Mouse (Mus musculus) frontal cortex, adult 2 months (tissue): ENCODE measurements around the gene Vps37c. TPM values are rescaled to one million over a fixed set of nuclear protein-coding genes. Genes with fewer than 3 reads are reported as not detected.
A peak's percentile ranks its signal among the peaks of the same experiment; 100 is the strongest.

Source experiments
- DNase-seq, 2 experiments: peaks; one replicate each; pipeline ENCODE4 v3.0.0; 2022; ENCODE audit warnings: low spot score in 1 of 2; ENCODE audit errors: extremely low spot score in 1 of 2
- polyA plus RNA-seq: library from polyadenylated mRNA; depleted of rRNA; stranded (reverse); fragments of >200 nt; gene quantifications from 2 replicates; pipeline ENCODE4 v1.2.3, GENCODE M21; 2012

Gene Vps37c
- polyA plus RNA-seq, 1 experiment = 22.6 TPM

DNA sequence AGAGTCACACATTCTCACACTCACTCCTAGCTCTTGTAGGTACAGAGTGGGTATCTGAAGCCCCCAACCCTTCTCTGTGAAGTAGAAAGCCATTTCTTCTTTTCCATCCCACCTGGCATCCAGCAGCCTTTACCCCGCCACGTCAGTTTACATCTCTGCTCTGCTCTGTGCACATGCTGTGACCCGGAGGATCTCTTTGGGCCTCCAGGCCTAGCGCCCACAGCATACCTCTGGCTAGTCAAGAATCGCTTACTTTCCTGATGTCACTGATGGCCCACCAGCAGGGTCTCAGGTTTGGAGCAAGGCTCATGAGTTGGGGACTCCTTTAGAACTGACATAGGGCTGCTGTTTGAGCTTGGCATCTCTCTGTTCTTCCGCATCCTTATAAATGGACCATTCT lies 49.5 kb downstream of the Vps37c start:
- no peak for DNase-seq

DNA sequence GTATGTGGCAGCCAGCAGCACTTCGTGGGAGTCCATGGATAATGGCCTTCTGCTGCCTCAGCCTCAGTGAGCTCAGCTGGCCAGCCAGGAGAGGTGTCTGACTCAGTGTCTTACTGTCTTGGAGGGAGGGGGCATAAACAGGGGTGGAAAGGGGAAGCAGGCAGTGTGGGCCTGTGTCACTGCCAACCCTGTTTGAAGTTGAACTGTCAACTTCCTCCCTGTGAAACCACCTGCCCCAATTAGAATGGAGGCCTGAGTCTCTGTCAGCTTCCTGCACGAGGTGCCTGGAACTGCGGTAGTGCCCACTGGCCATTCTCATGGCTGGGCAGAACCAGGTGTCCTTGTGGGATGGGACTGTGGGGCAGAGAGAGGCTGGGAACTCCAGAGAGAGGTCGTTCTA lies 50.3 kb downstream of the Vps37c start, which contains the start of gene Cd5:
Cd5 (minus strand) TSS at position 192 of the 400 bp plus-strand sequence.
- DNase-seq = no peak

DNA sequence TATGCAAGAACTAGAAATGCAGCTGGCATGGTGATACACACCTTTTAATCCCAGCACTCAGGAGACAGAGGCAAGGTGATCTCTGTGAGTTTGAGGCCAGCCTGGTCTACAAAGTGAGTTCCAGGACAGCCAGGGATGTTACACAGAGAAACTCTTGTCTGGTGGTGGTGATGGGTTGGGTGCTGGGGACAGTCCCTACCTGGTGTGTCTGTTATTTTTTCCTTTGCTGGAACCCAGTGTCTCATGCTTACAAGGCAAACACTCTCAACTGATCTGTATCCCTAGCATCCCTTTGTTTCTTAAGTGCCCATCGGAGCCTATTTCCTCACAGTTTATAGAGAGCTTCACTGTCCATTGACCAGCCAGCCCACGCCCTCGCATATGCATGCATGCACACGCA lies 51.4 kb downstream of the Vps37c start:
- DNase-seq = no peak

DNA sequence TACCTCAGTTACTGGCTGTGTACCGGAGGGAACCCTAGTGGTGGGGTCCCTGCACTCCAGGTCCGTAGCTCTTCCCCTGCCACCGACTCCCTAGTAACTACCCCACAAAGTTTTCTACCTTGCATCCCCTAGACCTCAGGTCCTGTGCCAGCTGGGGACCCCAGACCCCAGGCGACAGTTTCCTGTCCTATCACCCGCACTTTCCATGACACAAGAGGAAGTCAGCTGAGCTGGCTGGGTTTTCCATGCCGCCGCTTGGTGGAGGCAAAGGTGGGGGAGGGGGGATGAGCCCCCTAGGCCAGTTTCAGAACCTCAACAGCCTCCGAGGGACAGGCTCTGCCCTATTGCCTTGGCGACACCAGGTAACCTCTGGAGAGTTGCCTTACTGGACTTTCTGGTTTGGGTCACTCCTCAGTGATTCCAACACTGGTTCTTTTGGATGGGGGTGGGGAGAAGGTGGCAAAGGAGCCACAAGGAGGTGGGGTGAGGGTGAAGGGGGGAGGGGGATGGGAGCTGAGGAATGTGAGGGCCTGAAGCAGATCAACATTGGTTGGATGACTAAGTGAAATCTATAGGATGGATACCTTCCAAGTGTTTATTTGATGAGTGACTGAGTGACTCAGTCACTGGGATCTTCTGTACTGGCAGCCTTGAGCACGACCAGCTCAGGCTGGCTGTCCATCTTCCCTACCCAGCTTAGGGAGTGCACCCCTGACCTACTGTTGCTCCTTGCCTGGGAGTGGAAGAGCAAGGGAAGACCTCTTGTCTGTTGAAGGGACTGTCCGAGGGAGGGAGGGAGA lies 52.3 kb downstream of the Vps37c start:
- DNase-seq = no peak

DNA sequence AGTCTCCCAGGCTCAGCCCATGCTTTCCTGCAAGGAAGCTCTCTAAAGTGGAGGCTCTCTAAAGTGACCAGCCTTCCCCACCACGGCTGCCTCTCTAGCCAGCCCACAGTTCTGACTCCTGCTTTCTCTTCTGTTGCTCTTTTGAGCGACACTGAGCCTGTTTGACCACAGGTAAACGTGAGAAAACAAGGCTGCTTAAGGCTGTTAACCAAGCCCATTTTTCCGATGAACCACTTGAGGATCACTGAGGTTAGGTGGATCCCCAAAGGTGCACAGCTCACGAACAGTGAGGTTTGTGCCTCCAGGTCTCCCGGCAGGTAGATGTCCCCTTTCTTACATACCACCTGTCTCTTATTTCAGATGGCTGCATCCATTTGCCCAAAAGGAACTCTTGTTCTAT lies 53.6 kb downstream of the Vps37c start:
- DNase-seq = no peak

DNA sequence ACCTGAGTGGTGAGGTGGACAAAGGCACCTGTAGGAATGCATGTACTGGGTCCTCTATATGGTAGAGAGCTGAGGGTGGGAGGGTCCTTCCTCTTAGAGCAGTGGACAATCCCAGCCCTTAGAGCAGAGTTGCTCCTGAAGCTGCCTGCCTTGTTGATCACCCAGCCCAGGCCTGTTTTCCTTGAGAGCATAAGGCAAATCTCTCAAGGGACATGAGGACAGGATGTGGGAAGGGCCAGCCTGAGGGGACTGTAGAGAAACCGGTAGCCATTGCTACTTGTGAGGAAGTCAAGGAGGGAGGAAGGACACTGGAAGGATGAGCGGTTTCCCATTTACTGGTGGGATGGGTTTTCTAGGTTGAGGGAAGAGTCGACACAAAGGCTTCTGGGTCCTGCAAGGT lies 54.0 kb downstream of the Vps37c start:
- no peak for DNase-seq

DNA sequence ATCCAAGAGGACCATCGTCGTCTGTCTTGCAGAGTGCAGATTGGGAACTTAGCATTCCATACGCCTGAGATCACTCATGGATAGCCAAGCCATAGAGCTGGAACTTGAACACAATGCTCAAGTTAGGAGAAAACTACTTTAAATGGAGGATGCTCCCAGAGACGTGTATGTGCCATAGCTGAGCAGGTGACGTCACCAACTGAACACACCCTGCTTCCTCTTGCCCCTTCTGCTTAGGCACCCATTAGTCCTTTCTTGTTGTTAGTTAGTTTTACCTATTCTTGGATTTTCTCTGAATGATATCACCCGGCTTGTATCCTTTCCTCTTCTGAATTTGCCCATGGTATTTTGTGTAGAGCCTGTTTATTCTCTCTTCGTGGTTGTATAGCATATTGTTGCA lies 58.6 kb downstream of the Vps37c start:
- DNase-seq = no peak

DNA sequence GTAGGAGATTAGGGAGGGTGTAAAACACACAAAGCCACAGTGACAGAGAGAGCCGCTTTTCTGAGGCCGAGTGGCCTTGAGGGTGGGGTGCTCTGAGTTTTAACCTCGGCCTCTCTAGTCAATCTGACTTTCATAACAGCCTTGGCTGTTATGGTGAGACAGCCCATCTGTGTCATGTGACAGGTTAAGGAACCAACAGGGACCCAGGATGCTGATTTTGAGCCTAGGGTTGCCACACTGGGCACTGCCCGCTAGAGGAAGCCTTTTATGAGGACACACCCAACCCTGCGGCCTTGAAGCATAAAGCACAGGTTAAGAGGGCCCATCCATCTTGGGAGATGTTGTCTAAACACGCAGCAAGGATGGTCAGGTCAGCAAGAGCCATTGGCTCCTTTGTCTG lies 59.2 kb downstream of the Vps37c start:
- no peak for DNase-seq

DNA sequence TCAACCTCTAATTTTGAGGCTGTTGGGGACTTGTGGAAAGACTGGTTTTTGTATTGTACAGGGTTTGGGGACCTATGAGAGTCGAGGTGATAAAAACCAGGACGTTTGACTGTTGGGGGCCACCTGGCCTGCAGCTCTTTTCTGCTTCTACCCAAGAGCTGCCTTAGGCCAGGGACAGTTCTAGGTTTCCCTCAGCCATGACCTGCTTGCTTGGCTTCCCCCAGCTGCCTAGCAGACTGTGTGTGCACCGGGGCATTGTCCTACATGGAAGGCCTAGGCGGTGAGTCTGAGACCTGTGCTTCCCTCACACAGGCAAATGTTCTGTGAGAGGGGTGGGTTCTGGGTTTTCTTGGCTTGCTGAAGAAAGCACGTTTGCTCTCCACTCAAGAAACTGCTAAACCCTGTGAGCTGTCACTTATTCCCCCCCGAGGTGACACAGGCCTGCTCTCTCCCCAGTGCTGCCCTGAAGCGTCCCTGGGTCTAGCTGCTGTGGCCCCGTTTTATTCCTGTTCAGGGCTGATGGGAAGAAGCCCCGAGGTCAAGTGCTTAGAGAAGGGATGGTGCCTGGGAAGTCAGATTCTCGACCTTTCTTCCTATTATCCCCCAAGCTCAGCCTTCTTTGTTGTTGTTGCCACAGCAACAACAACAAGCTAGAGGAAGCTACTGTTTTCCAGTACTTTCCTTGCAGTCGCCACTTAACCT lies 60.0 kb downstream of the Vps37c start:
- no peak for DNase-seq

DNA sequence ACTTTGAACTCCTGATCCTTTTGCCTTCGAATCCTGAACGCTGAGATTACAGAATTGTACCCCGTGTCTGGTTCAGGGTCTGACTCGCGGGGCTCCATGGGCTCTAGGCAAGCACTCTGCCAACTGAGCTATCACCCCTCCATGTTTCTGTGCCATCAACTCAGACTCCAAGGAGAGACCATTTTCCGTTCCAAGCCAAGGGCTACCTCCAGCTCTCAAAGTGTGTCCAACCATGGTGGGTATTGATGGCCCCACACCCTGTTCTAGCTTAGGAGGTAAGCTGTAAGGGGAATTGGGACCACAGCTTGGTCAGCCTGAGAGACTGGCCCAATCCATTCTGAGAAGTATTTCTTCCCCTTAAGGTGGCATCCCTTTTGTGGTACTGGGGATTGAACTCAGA lies 60.8 kb downstream of the Vps37c start:
- no peak for DNase-seq

DNA sequence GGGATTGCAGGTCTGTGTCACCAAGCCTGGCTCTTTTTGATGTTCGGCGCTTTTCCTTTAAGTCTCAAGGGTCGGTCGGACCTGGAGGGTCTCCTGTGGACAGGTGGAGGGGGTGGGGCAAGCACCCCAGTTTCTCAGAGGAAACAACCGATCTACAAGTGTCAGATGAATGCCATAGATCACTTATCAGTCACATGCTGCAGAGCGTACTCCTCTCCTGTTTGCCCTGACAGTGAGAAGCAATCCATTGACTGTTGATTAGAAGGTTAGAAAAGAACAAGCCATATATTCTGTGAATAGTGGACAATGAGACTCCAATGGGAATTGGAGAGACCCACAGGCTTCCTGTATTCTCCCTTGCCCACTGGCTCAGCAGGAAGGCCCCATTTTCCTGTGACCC lies 61.6 kb downstream of the Vps37c start:
- no peak for DNase-seq

DNA sequence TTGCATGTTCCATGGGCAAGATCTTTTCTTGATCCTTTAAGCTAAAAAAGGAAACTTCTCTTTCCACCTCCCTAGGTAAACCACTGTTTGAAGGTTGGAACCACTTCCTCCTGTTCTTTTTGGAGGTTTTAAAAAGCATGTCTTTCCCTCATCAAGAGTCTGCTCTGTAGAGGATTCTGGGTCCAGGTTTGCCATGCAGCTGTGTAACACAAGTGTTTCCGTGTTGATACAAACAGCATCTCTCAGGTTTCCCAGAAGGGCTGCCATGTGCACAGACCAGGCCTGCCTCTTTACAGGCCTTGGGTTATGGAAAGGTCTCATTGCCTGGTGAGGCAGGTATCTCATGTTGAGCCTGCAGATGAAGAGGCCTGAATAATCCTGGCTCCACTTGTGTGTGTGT lies 63.1 kb downstream of the Vps37c start:
- no peak for DNase-seq

DNA sequence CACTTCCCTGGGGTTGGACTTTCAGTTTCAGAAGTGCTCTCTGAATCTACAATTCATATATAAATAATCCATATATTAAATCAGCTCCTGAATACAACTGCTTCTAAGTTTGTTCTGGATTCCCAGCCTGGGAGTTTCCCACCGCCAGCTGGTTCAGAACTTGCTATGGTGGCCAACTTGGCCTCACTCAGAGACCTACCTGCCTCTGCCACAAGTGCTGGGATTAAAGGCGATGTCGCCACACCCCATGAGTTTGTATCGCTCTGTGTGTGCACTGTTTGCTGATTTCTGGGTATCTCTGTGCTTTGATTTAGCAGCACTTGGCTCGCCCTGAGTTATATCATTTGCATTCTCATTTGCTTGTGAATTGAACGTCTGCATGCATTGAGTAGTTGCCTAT lies 63.6 kb downstream of the Vps37c start:
- DNase-seq = no peak

DNA sequence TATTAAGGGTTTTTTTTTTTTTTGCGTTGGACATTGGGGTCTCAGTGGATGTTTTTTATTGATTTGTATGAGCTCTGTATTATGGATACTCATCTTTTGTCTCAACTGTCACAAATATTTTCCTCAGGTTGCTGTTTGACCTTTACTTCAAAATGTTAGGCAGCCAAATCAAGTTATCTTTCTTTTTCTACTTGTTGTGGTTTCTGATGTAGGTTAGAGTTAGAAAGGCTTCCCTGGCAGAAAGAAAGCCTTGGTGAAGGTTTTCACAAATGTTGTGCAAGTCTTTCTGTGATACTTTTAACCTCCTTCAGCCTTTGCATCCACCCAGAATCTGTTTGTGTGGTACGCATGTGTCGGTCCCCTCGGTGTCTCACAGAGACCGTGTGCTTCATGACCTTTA lies 64.1 kb downstream of the Vps37c start:
- DNase-seq = no peak

DNA sequence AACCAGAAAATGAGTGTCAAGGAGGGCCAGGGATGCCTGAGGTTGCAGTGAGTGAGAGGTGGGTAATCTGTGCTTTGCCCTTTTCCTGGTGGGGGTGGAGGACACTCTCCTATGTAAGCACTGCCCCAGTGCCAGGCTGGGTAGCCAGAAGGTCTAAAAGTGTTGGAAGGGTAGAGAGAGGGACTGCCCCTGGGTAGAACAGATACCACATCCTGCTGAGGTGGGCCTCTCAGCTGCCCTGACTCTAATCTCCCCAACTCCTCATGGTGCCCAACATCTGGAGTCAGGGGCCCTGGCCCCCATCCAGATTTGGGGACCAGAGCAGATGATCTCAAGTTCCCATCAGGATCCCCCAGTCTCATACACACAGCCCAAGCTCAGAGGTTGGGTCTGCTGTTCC lies 68.6 kb downstream of the Vps37c start:
- no peak for DNase-seq

DNA sequence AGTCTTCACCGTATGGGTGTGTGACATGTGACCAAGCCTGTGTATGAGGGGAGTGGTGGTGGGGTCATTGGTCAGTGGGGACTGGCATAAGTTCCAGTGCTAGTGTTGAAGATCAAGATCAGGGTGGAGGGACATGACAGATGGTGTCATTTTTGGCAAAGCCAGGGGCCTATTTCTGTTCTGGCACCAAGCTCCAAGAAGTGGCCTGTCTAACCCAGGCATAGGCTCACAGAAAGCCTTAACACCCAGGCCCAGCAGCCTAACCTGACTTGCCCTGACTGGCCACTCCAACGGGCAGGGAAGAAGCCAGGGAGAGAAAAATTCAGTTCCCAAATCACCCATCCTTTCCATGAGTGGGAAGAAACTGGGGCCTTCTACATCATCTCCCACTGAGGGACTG lies 69.0 kb downstream of the Vps37c start:
- DNase-seq = no peak

DNA sequence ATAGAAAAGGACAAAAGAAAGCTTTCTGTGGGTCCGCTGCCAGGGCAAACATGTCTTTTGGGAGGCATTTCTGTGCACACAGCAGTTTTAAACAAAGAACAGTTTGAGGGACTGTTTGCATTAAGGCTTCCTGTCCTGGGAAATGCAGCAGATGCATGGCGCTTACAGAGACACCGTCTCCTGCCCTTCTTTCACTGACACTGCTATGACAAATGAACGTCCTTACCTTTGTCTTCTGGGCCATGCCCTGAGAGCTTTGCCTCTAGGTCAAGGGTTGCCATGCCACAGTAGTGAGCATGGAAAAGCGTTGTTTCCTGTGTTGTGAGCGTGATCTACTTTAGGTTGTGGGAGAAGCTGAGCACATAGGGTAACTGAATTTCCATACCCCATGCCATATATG lies 70.2 kb downstream of the Vps37c start:
- no peak for DNase-seq

DNA sequence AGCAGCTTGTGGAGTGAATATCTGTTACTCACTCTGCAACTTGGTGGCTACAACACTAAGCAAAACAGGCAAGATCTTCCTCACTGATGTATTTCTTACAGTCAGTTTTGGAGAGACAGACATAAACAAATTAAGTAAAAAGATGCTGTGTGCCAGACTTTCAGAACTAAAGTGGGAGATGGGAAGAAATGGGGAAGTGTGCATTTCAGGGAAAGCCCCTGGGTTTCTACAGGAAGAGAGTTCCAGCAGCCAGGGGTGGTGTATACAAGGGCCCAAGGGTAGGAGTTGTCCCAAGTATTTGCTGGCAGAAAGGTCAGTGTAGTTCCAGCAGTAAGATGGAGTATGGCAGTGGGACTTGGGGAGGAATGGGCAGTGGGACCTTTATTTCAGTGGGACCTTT lies 71.0 kb downstream of the Vps37c start:
- no peak for DNase-seq

DNA sequence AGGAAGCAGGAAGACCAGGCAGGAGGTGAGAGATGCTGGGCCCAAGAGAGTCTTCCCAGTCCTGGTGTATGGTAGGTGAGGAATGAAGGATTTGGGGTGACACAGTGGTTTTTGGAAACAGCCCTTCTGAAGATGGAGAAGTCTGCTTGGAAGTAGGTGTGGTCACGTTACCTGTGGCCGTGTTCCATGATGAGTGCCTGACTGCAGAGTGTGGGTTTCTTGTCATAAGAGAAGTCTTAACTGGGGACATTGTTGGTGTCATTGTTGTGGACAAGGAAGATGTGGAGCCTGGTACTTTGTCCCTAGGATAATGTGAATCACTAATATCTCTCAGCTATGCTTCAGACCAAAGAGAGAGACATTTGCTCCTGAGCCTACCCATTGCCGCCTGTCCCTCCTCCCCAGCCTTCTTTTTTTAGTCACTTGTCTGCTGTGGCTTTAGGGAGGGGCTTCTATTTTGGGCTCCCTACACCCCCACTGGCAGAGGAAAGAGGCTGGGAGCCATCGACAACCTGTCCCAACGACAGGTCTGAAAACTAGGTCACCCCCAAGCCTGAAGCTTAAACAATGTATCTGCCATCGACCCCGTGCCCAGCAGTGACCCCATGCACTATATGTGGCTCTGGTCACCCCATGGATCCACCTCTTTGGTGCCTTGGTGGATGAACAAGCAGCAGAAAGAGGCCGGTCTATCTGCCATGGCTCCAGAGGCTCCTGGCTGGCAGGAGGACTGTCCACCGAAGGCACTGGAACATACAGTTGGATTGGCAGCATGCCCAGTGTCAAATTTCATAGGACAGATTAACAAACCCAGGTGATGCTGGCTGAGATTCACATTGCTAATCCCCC lies 71.7 kb downstream of the Vps37c start:
- DNase-seq = peak in 1 of 2 experiments; percentile 44

DNA sequence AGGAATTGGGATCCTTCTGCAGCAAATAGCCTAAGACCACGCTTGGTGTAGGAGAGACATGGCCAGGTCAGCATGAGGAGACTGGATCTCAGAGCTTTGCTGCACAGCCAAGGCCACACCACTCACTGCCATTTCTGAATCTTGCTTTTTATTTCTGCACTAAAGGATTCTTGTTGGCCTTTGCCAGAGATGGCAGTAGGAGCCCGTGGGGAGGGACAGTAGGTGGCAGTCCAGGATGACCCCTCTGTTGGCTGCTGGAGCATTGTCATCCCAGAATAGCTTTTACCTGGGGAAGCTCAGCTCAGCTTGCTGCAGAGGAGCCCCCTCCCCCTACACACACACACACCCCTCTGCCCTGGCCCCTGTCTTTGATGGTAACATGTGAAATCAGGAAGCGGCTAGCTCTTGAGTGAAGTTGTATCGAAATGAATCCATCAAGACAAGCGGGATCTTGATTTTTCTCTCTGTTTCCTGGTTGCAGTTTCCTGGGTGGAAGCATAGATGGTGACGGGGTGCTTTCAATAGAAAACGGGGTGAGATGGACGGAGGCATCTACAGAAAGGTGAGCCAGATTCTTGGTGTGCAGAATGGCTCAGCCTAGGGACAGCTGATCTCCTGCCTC lies 73.4 kb downstream of the Vps37c start:
- no peak for DNase-seq

DNA sequence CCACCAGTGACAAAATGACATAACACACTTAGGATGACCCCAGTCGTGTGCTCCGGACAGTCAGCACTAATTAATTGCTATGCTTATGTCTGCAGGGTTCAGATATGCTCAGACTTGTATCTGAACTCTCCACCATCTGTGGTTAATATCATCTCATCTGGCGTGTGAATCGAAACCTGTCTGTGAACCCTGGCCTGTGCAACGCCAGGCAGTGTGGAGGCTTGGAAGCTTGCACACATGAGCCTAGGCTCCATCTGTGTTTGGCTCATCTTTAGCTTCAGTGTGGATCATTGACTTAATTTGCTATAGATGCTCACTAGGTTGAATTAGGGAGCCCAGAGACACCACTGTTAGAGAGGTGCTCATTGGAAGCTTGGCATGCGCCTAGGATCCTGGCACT lies 73.9 kb downstream of the Vps37c start:
- DNase-seq = no peak
